Mouse (Mus musculus): Measurements from ENCODE around the gene Agfg2.

GRCm38 (mm10) chr5:137715685-137716084 is 31.2 kb upstream of the Agfg2 start:
- TF ChIP-seq CTCF (IDR thresholded peaks at IDR 0.05) (no peak), EP300 (IDR thresholded peaks at IDR 0.05) (no peak)

Measured in lung, postnatal 0 days (tissue).